Mouse (Mus musculus) spleen, embryonic (tissue): ENCODE measurements at regions not wholly inside any gene's neighbourhood (a gene's known extent, or its start where the extent isn't known, plus 50 kb on each side); places are given as distances from the start of the nearest gene placed in this dataset.
"Not testable (repeated sequence)": the region's sequence is repeated elsewhere in the genome, so short reads cannot be mapped to it uniquely, and the experiment has no call there.

ENCODE experiments used
- CTCF ChIA-PET: fragments of 350-600 bp; sonication (Branson Sonifier 250); formaldehyde crosslinking; loops from one replicate; lab custom pipeline; 2022; lab: Charles Lee

DNA sequence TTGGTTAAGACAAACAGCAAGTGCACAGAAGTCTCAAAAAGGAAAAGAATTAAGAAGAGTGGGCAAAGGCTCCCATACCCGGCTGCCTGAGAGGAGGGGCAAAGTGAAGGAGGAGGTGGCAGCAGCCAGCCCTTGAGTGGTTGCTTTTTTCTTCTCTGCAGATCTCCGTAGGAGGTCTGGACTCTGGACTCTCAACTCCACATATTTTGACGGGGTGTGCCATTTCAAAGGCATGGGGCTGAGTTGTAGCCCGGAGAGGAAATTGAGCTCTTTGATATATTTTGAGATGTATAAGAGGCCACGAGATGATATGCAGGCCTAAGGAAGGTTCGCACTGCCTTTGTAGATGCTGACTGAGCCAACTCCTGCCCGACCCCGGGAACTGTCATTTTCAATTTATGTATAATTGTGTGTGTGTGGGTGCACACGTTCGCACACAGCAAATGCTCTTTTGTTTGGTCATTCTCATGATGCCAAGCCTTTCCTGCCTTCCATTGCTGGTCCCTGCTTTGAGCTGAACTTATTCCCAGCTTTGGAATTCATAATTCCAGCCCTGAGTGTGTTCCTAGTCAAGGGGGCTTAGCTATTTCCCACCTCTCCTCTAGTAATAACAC is 56.4 kb downstream of the Cxcr4 start:
- CTCF ChIA-PET: interaction anchor here (1.2 kb wide), 1 partner anchor 173 kb away, joined by 5 read pairs; no protein-coding TSS in a partner anchor

DNA sequence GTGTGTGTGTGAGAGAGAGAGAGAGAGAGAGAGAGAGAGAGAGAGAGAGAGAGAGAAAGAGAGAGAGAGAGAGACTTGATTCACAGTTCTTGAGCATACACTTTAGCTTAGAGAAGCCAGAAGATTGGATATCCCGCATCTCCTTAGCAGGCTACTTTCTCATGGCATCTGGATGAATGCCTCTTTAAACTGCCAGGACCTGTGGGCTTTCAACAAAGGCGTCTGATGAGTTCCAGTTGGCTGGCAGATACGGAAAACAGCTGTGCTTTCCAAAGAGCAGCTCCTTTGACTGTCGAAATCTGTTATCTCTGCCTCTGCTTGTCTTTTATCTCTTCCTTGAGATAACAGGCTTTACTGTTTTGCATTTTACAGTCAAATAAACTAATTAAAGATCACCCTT is 59.5 kb downstream of the Cxcr4 start:
- CTCF ChIA-PET: no interaction called here

- CTCF ChIA-PET: no interaction called here
Observed at GRCm38 (mm10) chr1:128529808-128530545, 62.1 kb downstream of the Cxcr4 start.

GRCm38 (mm10) chr1:128519234-128519633 is 72.9 kb downstream of the Cxcr4 start:
- CTCF ChIA-PET: no interaction called here

- CTCF ChIA-PET: no interaction called here
Observed at GRCm38 (mm10) chr1:128518514-128518913, 73.6 kb downstream of the Cxcr4 start.

DNA sequence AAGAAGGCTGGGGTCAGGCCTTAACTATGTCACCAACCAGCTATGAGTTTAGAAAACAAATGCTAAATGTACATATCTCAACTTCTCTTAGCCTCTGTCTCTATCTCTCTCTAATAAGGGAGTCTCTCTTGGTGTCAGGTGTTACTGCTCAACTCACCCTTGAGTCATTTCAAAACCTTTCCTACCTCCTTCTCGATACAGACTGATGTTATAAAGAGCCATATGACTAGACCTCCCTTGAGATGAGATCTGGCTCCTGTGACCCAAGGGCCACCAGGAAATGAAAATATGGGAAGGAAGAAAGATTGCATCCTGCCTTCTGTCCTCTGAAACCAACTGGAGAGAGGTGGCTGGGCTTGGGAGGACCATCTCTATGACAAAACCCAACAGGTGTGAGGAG is 74.7 kb downstream of the Cxcr4 start:
- CTCF ChIA-PET: no interaction called here

DNA sequence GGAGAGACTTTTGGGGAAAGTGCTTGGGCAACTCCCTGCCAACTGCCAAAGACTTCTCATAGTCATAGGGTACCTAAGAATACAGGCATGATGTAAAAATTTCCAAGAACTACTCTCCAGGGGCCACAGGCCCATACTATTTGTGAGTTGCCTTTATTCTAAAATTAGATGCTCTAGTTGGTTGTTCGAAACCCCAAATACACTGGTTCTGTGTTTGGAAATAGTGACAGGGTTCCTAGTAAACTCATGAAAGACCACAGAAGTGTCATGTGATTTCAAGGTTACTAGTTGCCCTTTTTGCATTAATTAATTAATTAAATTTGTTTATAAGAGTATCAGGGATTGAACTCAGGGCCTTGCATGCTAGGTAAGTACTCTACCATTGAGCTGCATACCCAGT is 77.8 kb downstream of the Cxcr4 start:
- CTCF ChIA-PET: interaction anchor here (0.6 kb wide), 1 partner anchor 545 kb away, joined by 4 read pairs; no protein-coding TSS in a partner anchor

- CTCF ChIA-PET: interaction anchor here (0.6 kb wide), 2 partner anchors 77 to 545 kb away, joined by 4 read pairs; no protein-coding TSS in a partner anchor
Observed at GRCm38 (mm10) chr1:128513911-128514310, 78.2 kb downstream of the Cxcr4 start.

DNA sequence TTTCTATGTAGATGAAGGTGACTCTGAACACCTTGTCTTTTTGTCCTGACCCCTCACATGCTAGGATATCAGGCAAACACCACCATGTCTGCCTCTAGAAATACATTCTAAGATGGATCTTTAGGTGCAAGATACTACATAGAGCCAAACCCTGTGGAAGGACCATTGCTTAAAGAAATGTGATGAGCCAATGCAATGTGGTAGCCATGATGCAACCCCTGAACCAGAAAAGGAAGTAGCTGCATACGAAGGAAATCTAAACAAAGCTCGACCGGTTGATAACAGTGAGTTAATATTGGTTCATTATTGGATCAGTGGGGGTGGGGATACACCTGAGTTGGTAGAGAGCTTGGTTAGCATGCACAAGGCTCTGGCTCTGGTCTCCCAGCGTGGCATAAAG is 78.9 kb downstream of the Cxcr4 start:
- CTCF ChIA-PET: interaction anchor here (0.6 kb wide), 1 partner anchor 77 kb away, joined by 4 read pairs; no protein-coding TSS in a partner anchor

DNA sequence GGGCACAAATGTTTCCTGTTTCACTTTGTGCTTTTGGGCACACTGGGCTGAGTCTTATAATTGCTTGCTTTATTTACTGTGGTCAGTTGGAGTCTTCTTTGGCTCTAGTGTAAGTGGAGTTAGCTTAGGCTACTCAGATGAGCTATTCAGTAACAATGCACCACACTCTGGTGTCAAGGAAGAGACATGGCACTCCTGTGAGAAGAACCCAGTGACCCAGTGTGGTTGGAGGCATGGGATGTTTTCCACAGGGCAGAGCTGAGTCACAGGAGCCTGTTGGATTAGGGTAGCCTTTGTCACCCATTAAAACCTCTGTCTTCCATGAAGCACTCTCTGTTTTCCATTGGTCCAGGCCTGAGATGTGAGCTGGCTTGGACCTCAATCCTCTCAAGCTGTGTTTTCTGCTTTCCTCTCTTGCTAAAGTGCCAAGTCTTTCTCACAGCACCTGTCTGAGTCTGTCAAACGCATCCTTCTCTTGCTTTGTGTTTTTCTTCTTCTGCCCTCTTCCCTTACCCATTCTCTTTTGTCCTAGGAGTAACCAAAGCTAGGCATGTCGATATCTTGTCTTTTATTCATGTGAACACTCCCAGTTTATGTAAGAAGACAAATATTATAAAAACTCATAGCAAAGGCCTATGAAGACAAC is 83.2 kb downstream of the Cxcr4 start:
- CTCF ChIA-PET: no interaction called here

DNA sequence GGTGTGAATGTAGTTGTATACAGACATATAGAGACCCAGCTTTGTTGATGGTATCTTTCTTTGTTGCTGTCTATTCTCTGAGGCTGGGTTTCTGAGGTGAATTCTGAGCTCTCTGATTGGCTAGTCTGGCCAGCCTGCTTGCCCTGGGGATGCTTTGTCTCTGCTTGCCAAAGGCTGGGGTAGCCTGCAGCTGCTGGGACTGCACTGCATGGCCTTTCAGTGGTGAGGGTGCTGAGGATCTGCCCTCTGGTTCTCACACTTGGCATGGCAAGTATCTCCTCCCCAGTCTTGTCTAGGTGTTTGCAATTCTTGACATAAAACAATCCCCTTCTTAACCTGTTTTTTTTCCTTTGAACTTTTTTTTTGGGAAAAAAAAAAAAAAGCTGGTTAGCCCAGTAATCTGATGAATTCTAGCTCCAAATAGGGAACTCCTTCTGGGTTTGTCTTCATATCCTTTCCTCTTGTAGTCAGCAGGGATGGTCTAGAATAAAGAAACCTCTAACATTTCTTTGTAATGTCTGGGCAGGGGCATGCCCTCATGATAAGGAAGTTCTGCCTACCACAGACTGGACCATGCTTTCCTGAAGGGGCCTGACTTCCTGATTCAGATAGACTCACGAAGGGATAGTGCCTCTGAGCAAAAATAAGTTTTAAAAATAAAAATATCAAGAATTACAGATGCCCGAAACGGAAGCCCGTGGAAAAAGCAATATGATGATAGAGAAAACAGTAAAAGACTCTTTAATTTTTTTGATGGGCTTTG is 85.4 kb downstream of the Cxcr4 start:
- CTCF ChIA-PET: interaction anchor here (0.7 kb wide), 1 partner anchor 19 kb away, joined by 6 read pairs; no protein-coding TSS in a partner anchor

DNA sequence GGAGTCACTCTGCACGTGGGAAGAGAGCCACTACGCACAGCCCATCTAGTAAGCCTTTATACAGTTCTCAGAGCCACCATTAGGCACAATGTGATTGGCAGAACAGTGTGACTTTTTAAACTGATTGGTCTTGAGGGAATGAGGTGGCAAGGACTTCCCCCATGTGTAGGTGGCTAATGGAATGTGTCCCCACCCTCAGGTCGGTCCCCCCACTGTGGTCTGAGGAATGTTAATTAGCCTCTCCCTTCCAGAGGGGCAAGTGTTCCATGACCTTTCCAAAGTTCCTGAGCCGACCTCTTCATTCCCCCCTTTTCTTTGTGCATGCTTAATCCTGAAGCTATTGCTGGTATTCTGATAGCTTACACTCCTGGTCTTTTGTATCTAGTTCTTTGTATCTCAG is 87.2 kb upstream of the Dars start:
- CTCF ChIA-PET: interaction anchor here (0.6 kb wide), 1 partner anchor 24 kb away, joined by 3 read pairs; no protein-coding TSS in a partner anchor

GRCm38 (mm10) chr1:128498042-128498772 is 81.0 kb upstream of the Dars start:
- CTCF ChIA-PET: no interaction called here

DNA sequence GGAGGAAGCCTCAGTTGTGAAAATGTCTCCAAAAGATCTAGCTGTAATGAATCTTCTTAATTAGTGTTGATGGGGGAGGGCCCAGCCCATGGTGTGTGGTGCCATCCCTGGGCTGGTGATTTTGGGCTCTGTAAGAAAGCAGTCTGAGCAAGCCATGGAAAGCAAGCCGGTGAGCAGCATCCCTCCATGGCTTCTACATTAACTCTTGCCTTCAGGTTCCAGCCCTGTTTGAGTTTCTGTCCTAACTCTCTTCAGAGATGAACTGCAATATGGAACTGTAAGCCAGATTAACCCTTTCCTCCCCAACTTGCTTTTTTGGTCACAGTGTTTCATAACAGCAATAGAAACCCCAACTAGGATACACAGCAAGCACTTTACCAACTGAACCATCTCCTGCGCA is 75.1 kb upstream of the Dars start:
- CTCF ChIA-PET: no interaction called here

- CTCF ChIA-PET: not testable (repeated sequence)
Observed at GRCm38 (mm10) chr1:128487181-128487580, 70.0 kb upstream of the Dars start.

GRCm38 (mm10) chr1:128478376-128478775 is 61.2 kb upstream of the Dars start:
- CTCF ChIA-PET: no interaction called here

GRCm38 (mm10) chr1:128477653-128478052 is 60.5 kb upstream of the Dars start:
- CTCF ChIA-PET: no interaction called here

- CTCF ChIA-PET: no interaction called here
Observed at GRCm38 (mm10) chr1:128472713-128473230, 55.6 kb upstream of the Dars start.

DNA sequence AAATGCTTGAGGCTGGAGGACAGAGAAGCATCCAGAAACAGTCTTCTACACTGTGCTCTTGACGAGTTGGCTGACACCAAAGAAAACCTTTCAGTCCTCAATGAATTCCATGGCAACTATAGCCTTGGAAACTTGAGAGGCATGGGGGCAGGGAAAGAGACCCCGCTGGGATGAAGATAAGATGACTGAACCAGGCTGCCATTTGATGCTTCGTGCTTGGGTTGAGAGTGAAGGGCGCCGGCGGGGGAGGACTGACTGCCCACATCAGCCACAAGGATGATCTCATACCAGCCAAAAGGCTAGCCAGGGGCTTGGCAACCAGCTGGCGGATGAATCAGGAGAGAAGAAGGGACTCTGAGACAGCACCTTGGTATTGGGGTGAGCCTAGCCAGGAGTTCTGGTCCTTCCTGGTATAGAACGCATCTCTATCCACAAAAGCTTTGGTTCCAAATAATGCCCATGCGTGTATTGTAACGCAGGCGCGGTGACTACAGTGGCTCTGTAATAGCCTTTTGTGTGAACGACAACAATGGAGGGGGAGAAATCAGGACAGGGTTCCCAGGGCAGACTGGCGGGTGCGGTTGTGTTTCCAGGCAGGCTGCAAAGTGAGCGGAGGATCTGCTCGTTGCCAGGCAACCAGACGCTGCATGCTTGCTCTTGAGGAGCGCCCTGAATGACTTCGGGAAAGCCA is 55.0 kb upstream of the Dars start:
- CTCF ChIA-PET: no interaction called here

DNA sequence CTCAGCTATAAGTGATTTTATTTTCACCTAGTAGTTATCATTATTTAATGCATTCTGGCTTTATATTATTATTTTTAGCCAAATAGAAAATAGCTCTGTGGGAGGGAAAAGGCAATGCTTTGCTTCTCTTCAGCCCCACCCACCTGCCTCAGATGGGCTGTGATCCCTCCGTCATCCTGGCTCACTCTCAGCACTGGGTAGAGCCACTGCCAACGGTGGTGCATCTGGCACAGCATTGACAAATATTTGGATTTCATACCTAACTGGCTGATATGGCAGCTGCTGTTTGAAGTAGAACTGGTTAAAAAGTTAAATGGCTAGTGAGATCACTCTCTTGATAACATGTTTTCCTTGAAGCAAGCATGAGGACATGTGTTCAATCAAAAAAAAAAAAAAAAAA is 53.6 kb upstream of the Dars start:
- CTCF ChIA-PET: no interaction called here
